Mouse (Mus musculus): ENCODE data around the gene Ofd1.

GRCm38 (mm10) chrX:166365458-166366213 lies 74.9 kb downstream of the Ofd1 start:
- TF ChIP-seq CTCF (conservative IDR thresholded peaks at IDR 0.05; ENCODE audit: low read length) = no peak
- no peak for TF ChIP-seq POU5F1 (IDR thresholded peaks at IDR 0.05; ENCODE audit: borderline replicate concordance, low read length)
- TF ChIP-seq NANOG (IDR thresholded peaks at IDR 0.05; ENCODE audit: borderline replicate concordance, low read length) = no peak
